Mouse (Mus musculus) adrenal gland, postnatal 10 days (tissue): ENCODE measurements around the gene Vangl2. TPM values are rescaled to one million over a fixed set of nuclear protein-coding genes. Genes with fewer than 3 reads are reported as not detected.

Source experiments
- DNase-seq: peaks from one replicate; pipeline ENCODE4 v3.0.0; 2021; ENCODE audit warnings: mixed read lengths
- total RNA-seq, 2 experiments: library from RNA; stranded (reverse); gene quantifications; 2 replicates each; pipeline ENCODE4 v1.2.3; 2021

Gene Vangl2
- total RNA-seq, 2 experiments from 2014 or later = 6.3 to 10.6 TPM

- no peak for DNase-seq
Measured at GRCm38 (mm10) chr1:171966054-171966790, 62.0 kb downstream of the Vangl2 start.

GRCm38 (mm10) chr1:171963613-171964012 is 64.6 kb downstream of the Vangl2 start:
- no peak for DNase-seq

DNA sequence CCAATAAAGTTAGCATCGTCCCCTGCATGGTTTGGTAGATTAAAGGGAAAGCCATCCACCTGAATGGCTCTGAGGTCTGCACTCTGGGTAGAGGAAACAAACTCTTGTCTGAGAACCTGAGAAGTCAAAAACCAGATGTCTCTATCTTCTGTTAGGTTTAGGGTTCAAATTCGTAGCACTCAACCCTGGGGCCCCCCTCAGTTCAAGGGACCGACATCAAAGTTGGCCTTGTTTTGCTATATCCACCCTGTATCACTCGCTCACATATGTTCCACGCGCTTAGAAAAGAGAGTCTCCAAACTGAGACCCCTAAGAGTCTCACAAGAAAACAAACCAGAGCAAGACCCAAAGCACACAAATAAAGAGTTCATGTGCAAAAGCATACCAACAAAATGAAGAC is 66.5 kb downstream of the Vangl2 start:
- DNase-seq = no peak

DNA sequence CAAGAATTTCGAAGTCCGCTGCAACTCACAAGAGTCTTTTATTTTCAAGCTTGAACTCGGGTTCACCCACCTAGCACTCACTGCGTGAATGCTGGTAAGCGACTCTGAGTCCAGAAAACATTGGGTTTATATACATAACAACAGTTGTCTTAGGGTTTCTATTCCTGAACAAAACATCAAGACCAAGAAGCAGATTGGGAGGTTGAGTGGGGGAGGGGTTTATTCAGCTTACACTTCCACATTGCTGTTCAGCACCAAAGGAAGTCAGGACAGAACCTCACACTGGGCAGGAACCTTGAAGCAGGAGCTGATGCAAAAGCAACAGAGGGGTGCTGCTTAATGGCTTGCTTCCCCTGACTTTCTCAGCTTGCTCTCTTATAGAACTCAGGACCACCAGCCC is 67.5 kb downstream of the Vangl2 start:
- DNase-seq = no peak

DNA sequence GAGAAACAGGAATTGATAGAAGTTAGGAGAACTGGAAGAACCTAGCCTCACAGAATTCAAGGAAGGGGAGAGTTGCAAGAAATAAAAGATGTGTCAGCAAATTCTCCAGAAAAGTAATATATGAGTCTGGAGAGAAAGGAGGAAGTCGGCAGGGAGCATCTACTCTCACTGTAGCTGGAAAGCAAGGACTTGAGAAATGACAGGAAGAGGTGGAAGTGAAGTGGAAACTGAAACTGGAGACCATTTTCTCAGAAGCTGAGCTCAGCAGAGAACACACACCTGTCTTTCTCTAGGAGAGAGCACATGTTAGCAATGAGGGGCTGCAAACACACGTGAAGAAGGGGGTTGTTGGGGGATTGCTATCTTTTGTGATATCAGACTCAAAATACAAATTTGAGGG is 70.8 kb downstream of the Vangl2 start:
- DNase-seq = no peak

- DNase-seq = no peak
Measured at GRCm38 (mm10) chr1:171955071-171955470, 73.2 kb downstream of the Vangl2 start.

Other genes with a start within 250 kb of the Vangl2 start
- 1 to 10 TPM; 5.3 to 6.2 TPM for gene Cd84, start 188.7 kb downstream of the Vangl2 start, total RNA-seq
- under 1 TPM; 0.39 TPM for gene Gm10521, start 132.8 kb downstream of the Vangl2 start, total RNA-seq
- gene Slamf6, start 110.9 kb downstream of the Vangl2 start, total RNA-seq = 1 to 10 TPM; 1.8 to 2.6 TPM
- gene Nhlh1, start 29.1 kb upstream of the Vangl2 start, total RNA-seq = under 1 TPM in 1 of 2 experiments, not detected in 1; 0.09 TPM
- gene Copa, start 54.1 kb upstream of the Vangl2 start, total RNA-seq = 100 to 1,000 TPM; 150 to 151 TPM
- 10 to 100 TPM; 81.0 to 93.0 TPM for gene Ncstn, start 54.4 kb upstream of the Vangl2 start, total RNA-seq
- gene Pex19, start 98.3 kb upstream of the Vangl2 start, total RNA-seq = 100 to 1,000 TPM; 154 to 172 TPM
- gene Dcaf8, start 119.6 kb upstream of the Vangl2 start, total RNA-seq = 100 to 1,000 TPM; 114 to 153 TPM
- gene Pea15a, start 178.4 kb upstream of the Vangl2 start, total RNA-seq = 10 to 100 TPM; 65.7 to 80.4 TPM
- 100 to 1,000 TPM in 1 of 2 experiments, 10 to 100 TPM in 1; 63.5 to 189 TPM for gene Casq1, start 191.4 kb upstream of the Vangl2 start, total RNA-seq
- under 1 TPM; 0.24 to 0.30 TPM for gene Atp1a4, start 230.0 kb upstream of the Vangl2 start, total RNA-seq
- gene Igsf8, start 233.2 kb upstream of the Vangl2 start, total RNA-seq = 10 to 100 TPM; 26.5 to 32.3 TPM